Mouse (Mus musculus) myocyte (in vitro differentiated cells): ENCODE data around the gene Gm26938. TPM values are rescaled to one million over a fixed set of nuclear protein-coding genes. Genes with fewer than 3 reads are reported as not detected.

ENCODE experiments used
- H3K27me3 ChIP-seq: one replicate; pipeline ENCODE4 v1.6.1; 2011; ENCODE audit not compliant: control insufficient read depth, insufficient read depth, insufficient read length
- H3K36me3 ChIP-seq: one replicate; pipeline ENCODE4 v1.6.1; 2011; ENCODE audit not compliant: control insufficient read depth, insufficient read depth
- H3K4me2 ChIP-seq: one replicate; pipeline ENCODE4 v1.6.1; 2011; ENCODE audit warnings: low read depth, control low read depth
- H3K4me3 ChIP-seq: one replicate; pipeline ENCODE4 v1.5.1; 2011; ENCODE audit warnings: mild to moderate bottlenecking, control low read depth, moderate library complexity
- H3K79me2 ChIP-seq: one replicate; pipeline ENCODE4 v1.6.1; 2011; ENCODE audit not compliant: control insufficient read depth, insufficient read depth
- H3ac ChIP-seq: one replicate; pipeline ENCODE4 v1.6.1; 2011; ENCODE audit not compliant: control insufficient read depth, insufficient read length
- CEBPB ChIP-seq: IDR thresholded peaks from 2 replicates; pipeline ENCODE4 v1.6.1; 2011; ENCODE audit warnings: mild to moderate bottlenecking, moderate library complexity; ENCODE audit not compliant: poor library complexity, insufficient read depth, severe bottlenecking
- E2F4 ChIP-seq: IDR thresholded peaks from one replicate; pipeline ENCODE4 v1.6.1; 2011; ENCODE audit warnings: mild to moderate bottlenecking, control low read depth, moderate library complexity; ENCODE audit not compliant: insufficient read depth
- MAX ChIP-seq: IDR thresholded peaks from one replicate; pipeline ENCODE4 v1.6.1; 2011; ENCODE audit warnings: low read depth, mild to moderate bottlenecking, control low read depth
- MYOD1 ChIP-seq, 3 experiments: IDR thresholded peaks; one replicate each; pipeline ENCODE4 v1.6.1; 2011; ENCODE audit warnings: control low read depth in 2 of 3, low read depth in 2 of 3, mild to moderate bottlenecking in 2 of 3, moderate library complexity in 1 of 3; ENCODE audit not compliant: insufficient read length in 2 of 3, control insufficient read depth in 1 of 3
- MYOG ChIP-seq, 3 experiments: IDR thresholded peaks; one replicate each; pipeline ENCODE4 v1.6.1; 2011; ENCODE audit warnings: control low read depth in 2 of 3, low read depth in 2 of 3, mild to moderate bottlenecking in 2 of 3; ENCODE audit not compliant: insufficient read length in 2 of 3, control insufficient read depth in 1 of 3, insufficient read depth in 1 of 3
- POLR2A ChIP-seq: IDR thresholded peaks from one replicate; pipeline ENCODE4 v1.6.1; 2011; ENCODE audit warnings: low read depth, mild to moderate bottlenecking, control low read depth, moderate library complexity; ENCODE audit not compliant: insufficient read length
- POLR2AphosphoS2 ChIP-seq: IDR thresholded peaks from one replicate; pipeline ENCODE4 v1.6.1; 2011; ENCODE audit warnings: low read depth, control low read depth; ENCODE audit not compliant: insufficient read length
- REST ChIP-seq: IDR thresholded peaks from one replicate; pipeline ENCODE4 v1.6.1; 2011; ENCODE audit warnings: mild to moderate bottlenecking, control low read depth, moderate library complexity; ENCODE audit not compliant: insufficient read depth, insufficient read length
- SRF ChIP-seq: IDR thresholded peaks from one replicate; pipeline ENCODE4 v1.6.1; 2011; ENCODE audit warnings: low read depth; ENCODE audit not compliant: control insufficient read depth, insufficient read length
- TCF12 ChIP-seq: IDR thresholded peaks from one replicate; pipeline ENCODE4 v1.6.1; 2011; ENCODE audit warnings: mild to moderate bottlenecking, control low read depth; ENCODE audit not compliant: poor library complexity, insufficient read depth, severe bottlenecking
- TCF3 ChIP-seq: IDR thresholded peaks from one replicate; pipeline ENCODE4 v1.6.1; 2011; ENCODE audit warnings: low read depth, control low read depth; ENCODE audit not compliant: insufficient read length
- USF1 ChIP-seq: IDR thresholded peaks from one replicate; pipeline ENCODE4 v1.6.1; 2011; ENCODE audit warnings: low read depth, mild to moderate bottlenecking, control low read depth, moderate library complexity
- polyA plus RNA-seq: library from polyadenylated mRNA; unstranded; fragments of >200 nt; fragmentation: generic; extraction: Trizol; gene quantifications from one replicate; pipeline ENCODE4 v1.2.1, GENCODE M21; 2012; ENCODE audit warnings: missing spikeins

Gene Gm26938
- polyA plus RNA-seq, 1 experiment = not detected

GRCm38 (mm10) chr5:139849626-139850320, 23.6 kb upstream of the Gm26938 start:
- no peaks in the 10 kb centered on the region for H3K36me3 ChIP-seq
- no peaks in the 10 kb centered on the region for H3K27me3 ChIP-seq
- no peak overlapping the region for H3K4me3 ChIP-seq
- no peak overlapping the region for H3K4me2 ChIP-seq
- TF ChIP-seq MAX = no peak
- no peak for TF ChIP-seq POLR2A
- TF ChIP-seq REST = no peak
- no peak for TF ChIP-seq POLR2AphosphoS2
- TF ChIP-seq USF1 = no peak
- no peak for TF ChIP-seq SRF
- no peak for TF ChIP-seq CEBPB
- TF ChIP-seq MYOD1 (IDR thresholded peaks at IDR 0.05; ENCODE audit: control insufficient read depth in 1 of 3, insufficient read length in 2 of 3, low read depth in 2 of 3) = no peak
- H3K79me2 ChIP-seq = no peaks in the 10 kb centered on the region
- H3ac ChIP-seq = no peak overlapping the region

GRCm38 (mm10) chr5:139839142-139839541, 12.9 kb upstream of the Gm26938 start:
- H3ac ChIP-seq = no peak overlapping the region
- no peaks in the 10 kb centered on the region for H3K36me3 ChIP-seq
- TF ChIP-seq CEBPB = no peak
- no peak overlapping the region for H3K4me3 ChIP-seq
- peaks cover 18% of the 10 kb centered on the region for H3K27me3 ChIP-seq
- H3K4me2 ChIP-seq = no peak overlapping the region
- no peaks in the 10 kb centered on the region for H3K79me2 ChIP-seq

DNA sequence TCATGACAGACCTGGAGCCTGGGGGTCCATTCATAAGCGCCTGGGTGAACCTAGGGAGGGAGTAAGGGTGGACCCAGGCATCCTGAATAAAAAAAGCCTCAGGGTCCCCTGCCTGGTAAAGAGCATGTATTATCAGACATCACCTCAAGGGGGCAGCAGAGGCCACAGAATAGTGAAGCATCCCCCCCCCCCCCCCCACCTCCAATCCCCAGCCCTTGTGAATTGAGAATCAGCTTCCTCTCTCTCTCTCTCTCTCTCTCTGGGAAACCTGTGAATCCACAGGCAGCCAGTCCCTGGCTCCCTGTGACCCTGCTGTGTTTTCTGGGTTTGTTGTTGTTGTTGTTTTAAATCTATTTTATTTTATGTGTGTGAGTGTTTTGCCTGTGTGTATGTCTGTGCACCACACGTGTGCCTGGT, 12.3 kb upstream of the Gm26938 start:
- no peak overlapping the region for H3K4me2 ChIP-seq
- H3K27me3 ChIP-seq = peaks cover 18% of the 10 kb centered on the region
- no peak overlapping the region for H3ac ChIP-seq
- no peaks in the 10 kb centered on the region for H3K79me2 ChIP-seq
- TF ChIP-seq POLR2AphosphoS2 (no peak), E2F4 (no peak)
- no peaks in the 10 kb centered on the region for H3K36me3 ChIP-seq
- H3K4me3 ChIP-seq = no peak overlapping the region

GRCm38 (mm10) chr5:139835706-139836105, 9.5 kb upstream of the Gm26938 start:
- TF ChIP-seq MAX (no peak), CEBPB (no peak), SRF (no peak), USF1 (no peak), MYOG (IDR thresholded peaks at IDR 0.05; ENCODE audit: control insufficient read depth in 1 of 3, insufficient read depth in 1 of 3, insufficient read length in 2 of 3, low read depth in 2 of 3) (peak in 1 of 3 experiments; percentile 5), MYOD1 (IDR thresholded peaks at IDR 0.05; ENCODE audit: control insufficient read depth in 1 of 3, insufficient read length in 2 of 3, low read depth in 2 of 3) (peak in 1 of 3 experiments; percentile 6), TCF3 (no peak), REST (no peak), POLR2A (no peak)
- Histone ChIP-seq H3K4me2 (no peak overlapping the region), H3K27me3 (peaks cover 18% of the 10 kb centered on the region), H3K79me2 (no peaks in the 10 kb centered on the region), H3ac (no peak overlapping the region), H3K4me3 (no peak overlapping the region), H3K36me3 (no peaks in the 10 kb centered on the region)

DNA sequence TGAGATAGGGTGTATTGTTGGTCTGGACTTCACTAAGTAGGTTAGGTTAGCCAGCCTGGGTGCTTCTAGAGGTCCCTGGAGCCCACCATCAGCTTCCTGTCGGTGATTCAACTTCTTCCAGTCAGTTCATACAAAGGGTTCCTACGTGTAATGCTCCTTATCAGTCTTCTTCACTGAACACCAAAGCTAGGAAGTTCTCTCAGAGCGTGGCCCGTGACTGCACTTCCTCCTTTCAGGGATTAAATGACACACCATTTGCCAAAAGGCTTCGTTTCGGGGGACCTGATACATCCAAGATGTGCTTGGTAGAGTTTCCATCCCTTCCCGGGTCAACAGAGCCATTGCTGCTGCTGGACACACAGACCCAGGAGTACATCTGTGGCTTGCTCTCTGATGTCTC, 5.9 kb upstream of the Gm26938 start:
- TF ChIP-seq MAX = no peak
- no peak for TF ChIP-seq POLR2AphosphoS2
- no peak for TF ChIP-seq CEBPB
- no peak for TF ChIP-seq MYOG (IDR thresholded peaks at IDR 0.05; ENCODE audit: control insufficient read depth in 1 of 3, insufficient read depth in 1 of 3, insufficient read length in 2 of 3, low read depth in 2 of 3)
- no peak for TF ChIP-seq USF1
- no peak for TF ChIP-seq TCF12
- TF ChIP-seq TCF3 = no peak
- no peak for TF ChIP-seq MYOD1 (IDR thresholded peaks at IDR 0.05; ENCODE audit: control insufficient read depth in 1 of 3, insufficient read length in 2 of 3, low read depth in 2 of 3)
- Histone ChIP-seq H3K4me2 (no peak overlapping the region), H3K4me3 (no peak overlapping the region), H3K79me2 (no peaks in the 10 kb centered on the region), H3ac (no peak overlapping the region), H3K36me3 (no peaks in the 10 kb centered on the region), H3K27me3 (peaks cover 18% of the 10 kb centered on the region)

GRCm38 (mm10) chr5:139830734-139831133, 4.5 kb upstream of the Gm26938 start:
- Histone ChIP-seq H3K4me2 (peak overlapping the region; percentile 6), H3K4me3 (no peak overlapping the region), H3K79me2 (peaks cover 8% of the 10 kb centered on the region), H3K27me3 (peaks cover 8% of the 10 kb centered on the region), H3K36me3 (no peaks in the 10 kb centered on the region), H3ac (no peak overlapping the region)
- TF ChIP-seq MYOG (IDR thresholded peaks at IDR 0.05; ENCODE audit: control insufficient read depth in 1 of 3, insufficient read depth in 1 of 3, insufficient read length in 2 of 3, low read depth in 2 of 3) (no peak), POLR2AphosphoS2 (no peak), TCF12 (no peak), USF1 (no peak), CEBPB (no peak), SRF (no peak), REST (no peak), MAX (no peak), POLR2A (no peak), E2F4 (no peak), TCF3 (no peak)
